Mouse (Mus musculus): ENCODE results near the gene Fcho1.

Gene Fcho1

DNA sequence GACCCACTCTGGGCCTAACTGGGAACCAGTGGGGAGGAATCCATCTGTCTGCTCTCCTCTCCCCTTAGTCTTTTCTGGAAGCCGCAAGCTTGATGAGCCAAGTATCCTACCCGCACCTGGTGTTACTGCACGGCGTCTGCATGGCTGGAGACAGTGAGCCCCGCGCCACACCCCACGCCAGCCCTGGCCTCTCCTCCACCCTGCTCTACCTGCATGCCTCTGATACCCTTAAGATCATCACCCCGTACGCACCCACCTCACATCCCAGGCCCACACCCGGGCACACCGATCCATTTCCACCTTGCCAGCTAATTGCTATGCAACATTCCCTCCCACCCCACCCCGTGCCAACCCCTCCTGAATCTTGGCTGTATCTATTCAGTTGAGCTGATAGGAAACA lies 42.7 kb downstream of the Fcho1 start:
- DNase-seq (ENCODE audit: low spot score): no peak

DNA sequence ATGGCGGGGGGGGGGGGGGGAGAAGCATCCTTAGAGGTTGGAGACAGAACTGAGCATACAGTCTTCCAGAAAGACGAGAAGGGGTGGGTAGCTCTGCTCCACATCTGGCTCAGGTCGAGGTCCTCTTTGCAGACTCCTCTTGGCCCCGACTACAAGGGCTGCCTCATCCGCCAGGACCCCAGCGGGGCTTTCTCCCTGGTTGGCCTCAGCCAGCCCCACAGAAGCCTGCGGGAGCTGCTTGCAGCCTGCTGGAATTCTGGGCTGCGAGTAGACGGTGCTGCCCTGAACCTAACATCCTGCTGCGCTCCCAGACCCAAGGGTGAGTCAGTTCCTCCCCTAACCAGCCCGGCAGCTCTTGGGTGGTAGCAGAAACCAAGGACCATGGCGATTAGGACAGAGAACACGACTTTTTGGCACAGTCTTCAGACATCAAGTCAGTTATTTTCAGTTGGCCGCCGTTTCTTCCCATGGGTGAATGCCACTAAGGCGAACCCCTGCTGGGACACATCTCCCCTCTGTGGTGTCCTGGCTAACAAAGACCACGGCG lies 44.1 kb downstream of the Fcho1 start:
- DNase-seq (ENCODE audit: low spot score): no peak

DNA sequence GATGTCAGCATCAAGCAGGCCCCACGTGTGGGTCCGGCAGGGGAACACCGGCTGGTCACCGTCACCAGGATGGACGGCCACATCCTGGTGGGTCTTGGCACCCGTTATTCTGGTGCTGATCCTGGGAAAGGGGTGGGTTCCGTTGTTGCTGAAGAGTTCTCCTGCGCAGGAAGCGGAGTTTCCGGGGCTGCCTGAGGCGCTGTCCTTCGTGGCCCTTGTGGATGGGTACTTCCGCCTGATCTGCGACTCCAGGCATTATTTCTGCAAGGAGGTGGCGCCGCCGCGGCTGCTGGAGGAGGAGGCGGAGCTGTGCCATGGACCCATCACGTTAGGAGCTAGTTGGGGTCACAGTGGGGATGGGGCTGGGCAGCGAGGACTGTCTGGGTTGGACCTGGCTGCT lies 45.0 kb downstream of the Fcho1 start:
- no peak for DNase-seq (ENCODE audit: low spot score)

DNA sequence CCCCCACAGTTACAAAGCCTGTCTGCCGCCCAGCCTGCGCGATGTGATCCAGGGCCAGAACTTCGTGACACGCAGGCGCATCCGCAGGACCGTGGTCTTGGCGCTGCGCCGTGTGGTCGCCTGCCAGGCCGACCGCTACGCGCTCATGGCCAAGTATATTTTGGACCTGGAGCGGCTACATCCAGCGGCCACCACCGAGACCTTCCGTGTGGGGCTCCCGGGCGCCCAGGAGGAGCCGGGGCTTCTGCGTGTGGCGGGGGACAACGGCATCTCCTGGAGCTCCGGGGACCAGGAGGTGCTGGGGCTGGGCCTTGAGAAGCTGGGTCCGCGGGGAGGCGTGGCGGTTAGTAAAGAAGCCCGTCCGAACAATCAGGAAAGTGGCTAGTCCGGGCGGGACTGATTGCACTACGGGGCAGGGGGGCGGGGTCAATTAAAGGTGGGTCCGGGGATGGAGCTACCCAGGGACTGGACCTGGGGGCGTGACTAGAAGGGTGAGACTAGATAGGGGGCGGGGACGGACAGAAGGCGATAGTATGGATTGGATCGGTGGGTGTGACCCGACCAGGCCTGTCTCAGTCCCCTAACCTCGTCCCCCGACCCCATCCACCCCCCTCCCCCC lies 45.9 kb downstream of the Fcho1 start:
- DNase-seq (ENCODE audit: low spot score): no peak

DNA sequence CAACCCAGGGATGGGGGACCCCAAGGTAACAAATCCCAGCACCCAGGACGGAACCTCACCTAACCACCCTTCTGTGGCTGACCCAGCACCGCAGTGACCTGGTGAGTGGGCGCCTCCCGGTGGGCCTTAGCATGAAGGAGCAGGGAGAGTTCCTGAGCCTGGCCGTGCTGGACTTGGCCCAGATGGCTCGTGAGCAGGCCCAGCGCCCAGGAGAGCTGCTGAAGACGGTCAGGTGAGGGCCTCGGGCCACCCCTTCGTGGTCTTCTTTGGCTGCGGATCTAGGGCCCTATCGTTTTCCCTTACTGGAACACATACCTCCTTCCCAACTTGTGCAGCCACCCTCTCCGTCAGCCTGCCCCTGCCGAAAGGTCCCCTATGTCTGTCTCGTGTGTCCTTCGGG lies 46.4 kb downstream of the Fcho1 start:
- DNase-seq (ENCODE audit: low spot score): no peak

DNA sequence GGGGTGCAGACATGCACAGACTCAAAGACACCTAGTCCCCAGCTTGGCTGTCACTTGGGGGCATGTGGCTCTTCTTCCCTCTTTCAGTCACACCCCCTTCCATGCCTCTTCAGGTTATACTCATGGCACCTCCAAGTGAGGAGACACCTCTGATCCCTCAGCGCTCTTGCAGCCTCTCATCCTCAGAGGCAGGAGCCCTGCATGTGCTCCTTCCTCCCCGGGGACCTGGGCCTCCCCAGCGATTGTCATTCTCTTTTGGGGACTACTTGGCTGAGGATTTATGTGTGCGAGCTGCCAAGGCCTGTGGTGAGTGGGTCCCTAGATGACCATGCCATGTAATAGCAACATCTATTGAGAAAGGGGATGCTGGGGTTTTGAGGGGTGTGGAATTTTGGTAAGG lies 47.3 kb downstream of the Fcho1 start:
- DNase-seq (ENCODE audit: low spot score): no peak

DNA sequence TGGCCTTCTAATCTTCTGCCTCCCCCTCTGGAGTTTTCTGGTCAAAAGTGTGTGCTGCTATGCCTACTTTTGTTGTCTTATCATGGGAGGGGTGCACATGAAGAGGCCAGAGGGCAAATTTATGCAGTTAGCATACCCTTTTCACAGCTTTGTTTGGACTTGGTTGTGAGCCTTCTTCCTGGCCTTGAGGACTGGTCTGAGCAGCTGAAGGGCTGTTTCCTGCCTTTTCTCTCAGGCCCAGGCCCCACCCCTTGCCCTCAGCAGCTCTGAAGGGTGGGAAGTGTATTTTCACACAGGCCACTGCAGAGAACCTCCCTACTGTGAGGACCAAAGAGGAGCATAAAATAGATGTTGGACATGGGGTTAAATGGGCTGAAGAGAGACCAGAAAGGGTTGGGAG lies 48.0 kb downstream of the Fcho1 start:
- DNase-seq (ENCODE audit: low spot score): no peak

DNA sequence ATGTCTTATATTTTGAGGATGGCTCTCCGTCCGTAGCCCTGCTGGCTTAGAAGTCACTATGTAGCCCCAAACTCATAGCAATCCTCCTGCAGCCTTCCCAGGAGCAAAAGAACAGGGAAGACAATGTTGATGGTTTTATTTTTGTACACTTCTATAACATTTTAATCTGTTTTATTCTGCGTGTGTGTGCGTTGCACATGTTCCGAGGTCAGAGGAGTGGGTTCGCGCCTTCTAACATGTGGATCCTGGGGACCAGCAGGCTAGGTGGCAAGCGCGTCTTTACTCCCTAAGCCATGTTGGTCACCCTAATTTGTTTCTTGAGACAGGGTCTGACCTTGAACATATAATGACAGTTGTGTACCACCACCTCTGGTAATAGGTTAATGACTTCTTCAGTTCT lies 48.7 kb downstream of the Fcho1 start:
- DNase-seq (ENCODE audit: low spot score): no peak

DNA sequence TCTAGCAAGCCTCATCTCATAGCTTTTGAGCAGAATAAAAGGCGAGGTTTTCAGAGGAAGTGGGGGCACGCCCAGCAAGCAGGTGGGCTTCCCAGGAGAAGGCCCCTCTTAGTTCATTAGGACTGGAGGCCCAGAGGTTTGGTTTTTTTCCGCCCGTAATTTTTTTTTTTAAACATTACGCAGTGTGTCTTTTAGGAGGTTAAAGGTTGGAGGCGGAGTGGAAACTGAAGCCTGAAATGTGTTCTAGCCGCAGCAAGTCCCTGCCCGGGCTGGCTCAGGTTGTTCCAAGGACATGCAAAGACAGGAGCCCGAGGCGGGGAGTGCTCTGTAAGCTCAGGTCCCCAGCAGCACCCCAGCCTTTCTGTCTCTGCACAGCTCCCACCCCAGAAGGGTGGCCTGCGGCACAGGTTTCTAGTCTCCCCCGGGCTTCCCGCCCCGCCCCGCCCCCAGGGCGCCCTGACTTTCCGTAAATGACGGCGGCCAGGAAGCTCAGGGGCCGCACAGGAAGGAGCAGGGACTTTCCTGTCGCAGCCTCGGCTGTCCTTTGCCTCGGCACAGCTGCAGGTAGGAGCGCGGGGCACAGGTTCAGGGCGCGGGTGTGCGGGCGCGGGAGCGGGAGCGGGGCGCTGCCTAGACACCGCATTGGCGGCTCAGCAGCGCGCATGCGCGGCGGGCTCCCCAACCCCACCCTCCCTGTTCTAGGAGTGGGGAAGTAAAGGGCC lies 49.3 kb downstream of the Fcho1 start, which contains the start of gene Jak3:
Gene Jak3, plus strand, starts transcription at position 277 of the 722 bp plus-strand sequence.
- no peak for DNase-seq (ENCODE audit: low spot score)

DNA sequence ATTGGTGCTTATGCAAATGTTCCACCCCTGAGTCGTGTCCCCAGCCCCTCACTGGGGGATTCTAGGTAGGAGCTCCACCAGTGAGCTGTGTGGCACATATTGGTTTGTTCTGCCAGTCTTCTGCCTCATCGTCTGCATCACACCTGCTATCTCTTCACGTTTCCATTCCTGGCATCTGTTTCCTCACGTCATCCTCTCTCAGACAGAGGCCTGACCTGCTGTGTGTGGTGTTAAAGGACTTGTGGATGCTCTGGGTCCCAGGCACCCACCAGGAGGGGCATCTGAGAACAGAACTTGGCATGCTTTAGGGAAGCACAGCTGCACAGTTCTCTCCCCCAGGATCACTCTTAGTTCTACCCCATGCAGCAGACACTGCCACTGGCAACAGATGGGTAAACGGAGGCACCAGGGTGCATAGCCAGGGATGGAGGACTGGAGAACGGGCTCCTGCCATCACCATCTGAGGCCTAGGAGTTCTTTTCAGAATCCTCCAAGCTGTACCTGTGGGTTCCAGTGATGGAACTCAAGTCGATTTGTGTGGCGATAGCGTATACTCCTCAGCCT lies 50.0 kb downstream of the Fcho1 start:
- DNase-seq (ENCODE audit: low spot score): no peak

DNA sequence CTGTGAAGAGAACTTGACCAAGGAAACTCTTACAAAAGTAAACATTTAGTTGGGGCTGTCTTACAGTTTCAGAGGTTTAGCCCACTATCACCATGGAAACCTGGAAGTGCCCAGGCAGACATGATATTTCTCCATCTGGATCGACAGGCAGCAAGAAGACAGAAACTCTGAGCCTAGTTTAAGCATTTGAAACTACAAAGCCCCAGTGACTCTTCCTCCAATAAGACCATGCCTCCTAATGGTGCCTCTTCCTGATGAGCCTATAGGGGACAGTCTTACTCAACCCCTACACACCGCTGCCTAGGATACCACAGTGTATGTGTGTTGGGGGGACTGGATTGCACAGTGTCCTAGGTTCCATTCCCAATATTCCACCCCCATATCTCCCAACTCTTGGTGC lies 51.4 kb downstream of the Fcho1 start:
- DNase-seq (ENCODE audit: low spot score): no peak

DNA sequence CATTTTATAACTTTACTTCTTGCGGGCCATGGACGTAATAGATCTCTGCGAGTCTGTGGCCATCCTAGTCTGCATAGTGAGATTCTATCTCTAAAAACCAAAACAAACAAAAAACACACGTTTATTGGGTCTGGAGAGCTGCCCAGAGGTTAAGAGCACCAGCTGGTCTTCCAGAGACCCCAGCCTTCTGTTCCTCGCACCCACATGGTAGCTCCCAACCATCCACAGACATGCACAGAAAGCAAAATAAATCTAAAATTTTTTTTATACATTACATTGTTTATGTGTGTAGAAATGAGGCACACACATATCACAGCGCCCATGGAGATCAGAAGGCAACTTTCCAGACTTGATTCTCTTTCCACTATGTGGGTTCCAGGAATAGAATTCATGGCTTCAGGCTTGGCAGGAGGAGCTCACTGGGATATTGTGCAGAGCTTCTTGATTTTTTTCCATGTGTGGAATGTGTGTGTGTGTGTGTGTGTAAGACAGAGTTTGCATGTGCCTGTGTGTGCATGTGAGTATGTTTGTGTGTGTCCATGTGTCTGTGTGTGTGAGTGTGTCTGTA lies 53.3 kb downstream of the Fcho1 start:
- no peak for DNase-seq (ENCODE audit: low spot score)

DNA sequence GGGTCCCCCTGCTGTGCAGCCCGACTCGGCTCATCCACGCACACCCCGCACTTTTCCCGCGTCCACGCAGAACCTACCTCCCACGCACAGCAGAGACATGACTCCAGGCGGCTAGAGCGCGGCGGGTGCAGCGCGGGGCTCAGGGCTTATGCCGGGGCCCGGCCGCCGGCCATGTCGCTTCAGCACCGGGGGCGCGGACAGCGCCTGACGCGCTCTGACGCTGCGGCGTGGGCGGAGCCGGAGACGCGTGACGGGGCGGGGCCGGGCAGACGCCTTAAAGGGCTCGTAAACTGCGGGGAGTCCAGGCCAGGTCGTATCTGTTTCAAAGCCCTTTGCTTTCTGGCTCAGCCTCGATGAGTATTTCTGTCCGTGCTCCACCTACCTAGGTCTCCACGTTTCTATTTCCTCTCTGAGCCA lies 54.0 kb downstream of the Fcho1 start, which contains the start of gene Unc13a:
Gene Unc13a, minus strand, starts transcription at position 209 of the 417 bp plus-strand sequence.
- peak; percentile 69 for DNase-seq (ENCODE audit: low spot score)

DNA sequence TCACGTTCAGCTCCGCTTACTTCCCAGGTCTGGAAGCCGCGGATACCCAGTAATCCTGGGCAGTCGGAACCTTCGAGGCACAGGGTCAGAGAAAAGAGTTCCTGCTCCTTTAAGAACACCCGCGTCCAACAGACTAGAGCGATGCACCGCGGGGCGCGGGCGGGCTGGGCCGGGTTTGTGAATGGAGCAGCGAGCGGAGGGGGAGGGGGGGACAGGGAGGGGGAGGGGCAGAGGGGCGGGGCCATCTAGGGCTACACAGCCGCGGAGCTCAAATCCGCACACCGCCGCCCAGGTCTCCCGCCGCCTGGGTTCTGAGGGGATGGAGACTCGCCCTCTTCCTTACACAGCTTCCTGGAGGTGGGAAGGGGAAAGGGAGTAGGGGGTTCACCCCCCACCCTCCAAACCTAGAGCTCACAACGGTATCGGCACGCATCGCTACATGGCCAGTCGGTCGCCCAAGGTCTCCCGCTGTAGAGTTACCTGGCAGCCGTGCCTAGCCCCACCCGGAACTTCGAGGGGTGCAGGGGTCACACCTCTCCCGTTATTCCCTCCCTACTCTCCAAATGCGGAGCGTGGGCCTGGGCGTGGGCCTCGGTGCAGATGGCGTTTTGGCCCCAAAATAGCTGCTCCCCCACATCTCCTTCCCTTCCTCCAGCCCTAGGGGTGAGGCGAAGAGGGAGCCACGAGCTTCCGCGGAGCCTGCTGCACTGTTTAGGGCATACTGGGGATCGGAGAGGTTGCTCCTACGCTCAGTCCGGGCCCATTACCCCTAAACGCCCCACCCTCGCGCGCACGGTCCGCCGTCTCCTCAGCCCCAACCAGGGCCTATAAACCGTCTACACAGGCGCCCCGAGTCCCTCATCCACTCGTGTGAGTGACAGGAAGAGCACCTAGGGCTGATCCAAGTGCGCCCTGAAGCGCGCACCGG lies 54.6 kb downstream of the Fcho1 start:
- no peak for DNase-seq (ENCODE audit: low spot score)

DNA sequence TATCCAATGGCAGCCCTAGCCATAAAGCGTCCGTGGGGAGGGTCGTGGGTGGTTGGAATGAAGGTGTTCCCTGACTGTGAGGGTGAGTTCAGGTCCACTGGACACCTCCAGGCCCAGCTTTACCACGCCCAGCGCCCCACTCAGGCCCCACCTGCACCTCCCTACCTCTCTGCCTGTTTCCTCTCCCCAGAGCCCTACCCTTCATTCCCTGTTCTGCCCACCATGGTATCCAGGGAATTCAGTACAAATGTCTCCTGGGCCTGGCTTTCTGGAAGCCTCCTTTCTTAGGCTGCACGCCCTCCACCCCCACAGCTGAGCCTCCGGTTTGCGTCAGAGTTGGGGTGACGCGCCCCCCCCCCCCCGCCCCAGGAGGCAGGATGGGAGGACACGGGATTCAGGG lies 55.3 kb downstream of the Fcho1 start:
- no peak for DNase-seq (ENCODE audit: low spot score)

DNA sequence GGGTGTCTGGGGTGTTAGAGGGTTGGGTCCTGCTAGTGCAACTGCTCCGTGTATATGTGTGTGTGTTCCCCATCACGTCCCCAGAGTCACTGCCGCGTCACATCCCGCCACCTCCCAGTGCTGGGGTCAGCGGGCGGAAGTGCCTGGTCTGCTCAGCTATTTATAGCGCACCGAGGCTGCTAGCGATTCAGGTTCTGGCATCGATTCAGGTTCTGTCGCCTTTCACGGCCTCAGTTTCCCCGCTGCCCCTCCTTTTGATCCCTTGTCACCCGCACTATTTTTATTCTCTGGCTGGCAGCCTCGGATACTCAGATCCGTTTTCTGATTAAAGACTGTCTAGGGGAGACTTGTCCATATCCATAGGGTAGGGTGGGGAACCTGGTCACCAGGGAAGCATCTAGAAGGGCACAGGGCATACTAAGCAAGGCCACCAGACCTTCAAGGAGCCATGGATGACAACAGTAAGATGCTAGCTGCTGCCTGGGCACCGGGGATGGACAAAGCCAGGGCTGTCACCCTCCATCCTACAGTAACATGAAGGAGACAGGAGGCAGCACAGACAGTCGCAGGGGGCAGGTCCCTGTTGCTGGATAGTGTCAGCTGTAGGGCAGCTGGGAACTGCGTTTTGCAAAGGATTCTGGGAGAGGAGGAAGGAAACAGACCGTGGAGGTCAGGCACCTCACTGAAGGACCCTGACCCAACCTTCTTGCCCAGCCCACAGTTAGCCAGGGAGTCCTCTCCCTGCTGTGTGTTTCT lies 57.1 kb downstream of the Fcho1 start:
- no peak for DNase-seq (ENCODE audit: low spot score)

DNA sequence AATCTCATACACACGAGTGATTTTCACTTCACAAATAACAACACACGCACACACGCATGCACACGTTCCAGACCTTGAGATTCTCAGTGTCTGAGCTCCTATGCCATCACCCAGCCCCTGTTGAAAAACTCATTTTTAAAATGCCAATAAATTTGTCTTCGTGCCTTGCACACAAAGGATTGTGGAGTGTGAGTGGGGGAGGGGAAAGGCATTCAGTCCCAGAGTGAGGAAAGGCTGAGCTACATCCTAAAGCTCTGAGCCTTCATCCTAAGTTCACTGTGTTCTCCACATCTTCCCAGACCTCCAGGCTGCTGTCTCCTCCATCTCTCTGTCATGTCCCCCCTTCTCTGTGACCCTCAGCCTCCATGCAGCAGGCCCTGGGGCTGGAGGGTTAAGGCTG lies 58.3 kb downstream of the Fcho1 start:
- no peak for DNase-seq (ENCODE audit: low spot score)

DNA sequence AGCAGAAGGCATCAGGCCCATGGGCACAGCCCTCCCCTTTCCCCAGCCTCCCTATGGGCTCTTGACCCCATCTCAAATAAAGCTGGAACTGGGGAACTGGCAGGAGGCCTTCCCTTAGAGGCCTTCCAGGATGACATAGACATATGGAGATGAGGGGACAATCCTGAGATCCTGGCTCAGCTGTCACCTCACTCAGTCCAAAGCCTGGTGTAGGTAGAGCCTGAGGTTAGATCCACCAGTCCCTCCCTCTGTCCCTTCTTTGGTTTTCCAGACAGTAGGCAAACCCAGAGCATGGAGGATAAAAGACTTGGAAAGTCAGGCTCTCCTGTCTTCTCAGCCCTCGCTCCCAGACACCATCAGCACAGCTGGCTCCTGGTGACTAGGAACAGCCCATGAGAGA lies 58.7 kb downstream of the Fcho1 start:
- DNase-seq (ENCODE audit: low spot score): no peak

DNA sequence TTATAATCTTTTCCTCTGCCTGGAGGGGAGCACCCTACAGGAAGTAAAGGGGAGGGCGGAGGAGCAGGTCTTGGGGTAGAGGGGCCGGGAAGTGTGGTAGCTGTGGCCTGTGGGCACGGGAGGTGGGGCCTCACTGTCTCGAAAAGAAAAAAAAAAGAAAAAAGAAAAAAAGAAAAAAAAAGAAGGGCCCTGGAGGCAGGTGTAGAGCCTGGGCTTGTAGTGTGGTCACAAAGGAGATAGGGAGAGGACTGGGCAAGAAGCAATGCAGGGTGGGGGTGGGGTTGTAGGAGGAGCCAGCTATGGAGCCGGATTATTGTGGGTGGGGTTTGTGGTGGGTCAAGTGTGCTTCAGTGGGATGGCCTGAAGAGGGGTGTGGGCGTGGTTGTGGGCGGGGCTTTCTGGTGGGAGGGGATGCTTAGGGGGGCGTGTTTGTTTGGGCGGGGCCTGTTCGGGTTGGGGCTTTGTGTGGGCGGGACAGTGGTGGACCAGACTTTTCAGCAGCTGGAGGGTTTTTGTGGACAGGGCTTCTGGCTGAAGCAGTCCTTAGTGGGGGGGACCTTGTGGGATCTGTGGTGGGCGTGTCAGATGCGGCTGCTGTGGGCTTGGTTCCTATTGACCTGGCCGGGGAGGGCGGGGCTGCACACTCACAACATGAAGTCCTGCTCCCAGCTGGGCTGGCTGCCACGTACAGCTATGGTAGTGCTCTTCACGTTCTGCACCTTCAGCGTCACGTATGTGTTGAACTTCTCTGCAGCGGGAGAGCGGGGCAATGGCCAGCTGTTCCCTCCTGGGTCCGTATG lies 60.0 kb downstream of the Fcho1 start:
- no peak for DNase-seq (ENCODE audit: low spot score)
